Mouse (Mus musculus) bone marrow, adult 2 months (tissue): ENCODE results near the gene Bptf. TPM values are rescaled to one million over a fixed set of nuclear protein-coding genes. Genes with fewer than 3 reads are reported as not detected.
"Not testable (repeated sequence)": the region's sequence is repeated elsewhere in the genome, so short reads cannot be mapped to it uniquely, and the experiment has no call there.

ENCODE experiments used
- H3K27ac ChIP-seq: fragments of 200-500 bp; 2 replicates; pipeline ENCODE4 v1.5.1; 2012; ENCODE audit warnings: low read depth, mild to moderate bottlenecking, control low read depth, inconsistent platforms, low read length; ENCODE audit not compliant: control insufficient read depth, poor library complexity, insufficient read depth
- H3K4me1 ChIP-seq: fragments of 200-500 bp; 2 replicates; pipeline ENCODE4 v1.6.1; 2011; ENCODE audit warnings: low read length; ENCODE audit not compliant: control insufficient read depth, insufficient read depth
- H3K4me3 ChIP-seq: fragments of 200-500 bp; replicated peaks from 2 replicates; pipeline ENCODE3; 2011; ENCODE audit warnings: mild to moderate bottlenecking, low read depth, low read length, control low read depth; ENCODE audit not compliant: control insufficient read depth
- CTCF ChIP-seq: fragments of 200-500 bp; IDR thresholded peaks from 2 replicates; pipeline ENCODE4 v1.5.1; 2011; ENCODE audit warnings: low read length, control low read depth; ENCODE audit not compliant: control insufficient read depth, insufficient read depth
- POLR2A ChIP-seq: fragments of 200-500 bp; IDR thresholded peaks from 2 replicates; pipeline ENCODE4 v1.6.1; 2011; ENCODE audit warnings: low read depth, mild to moderate bottlenecking, control low read depth, low read length, borderline replicate concordance; ENCODE audit not compliant: control insufficient read depth
- WGBS: fragments of 180-500 bp; shearing (Covaris S2); methylation state at CpG from one replicate; pipeline ENCODE4 v1.1.7; 2018; 5-methylcytosine and 5-hydroxymethylcytosine counted together
- polyA plus RNA-seq: library from polyadenylated mRNA; stranded (reverse); fragments of >200 nt; gene quantifications from 2 replicates; pipeline ENCODE4 v1.2.4, GENCODE M21; 2011; ENCODE audit warnings: low replicate concordance; ENCODE audit not compliant: missing spikeins, insufficient read depth, insufficient read length

Gene Bptf
- polyA plus RNA-seq, 1 experiment = 43.4 TPM

- Histone ChIP-seq H3K4me3 (no peak overlapping the region), H3K27ac (no peak overlapping the region), H3K4me1 (no peaks in the 10 kb centered on the region)
- WGBS = 63% methylated on average over 2 of the region's 2 CpGs
- TF ChIP-seq POLR2A (no peak), CTCF (no peak)
Observed at GRCm38 (mm10) chr11:107142382-107142781, 10.5 kb upstream of the Bptf start.

GRCm38 (mm10) chr11:107140756-107141155 lies 8.8 kb upstream of the Bptf start:
- Histone ChIP-seq H3K4me1 (no peaks in the 10 kb centered on the region), H3K27ac (no peak overlapping the region), H3K4me3 (no peak overlapping the region)
- 3% methylated on average over 6 of the region's 6 CpGs for WGBS
- no peak for TF ChIP-seq CTCF
- no peak for TF ChIP-seq POLR2A

GRCm38 (mm10) chr11:107138633-107139032 lies 6.7 kb upstream of the Bptf start:
- Histone ChIP-seq H3K4me1 (no peaks in the 10 kb centered on the region), H3K4me3 (no peak overlapping the region), H3K27ac (no peak overlapping the region)
- 58% methylated on average over 3 of the region's 3 CpGs for WGBS
- TF ChIP-seq CTCF = peak; percentile 32; the same call in 1 of the 2 replicates
- no peak for TF ChIP-seq POLR2A

- H3K27ac ChIP-seq = no peak overlapping the region
- TF ChIP-seq CTCF (no peak), POLR2A (no peak)
- H3K4me1 ChIP-seq = no peaks in the 10 kb centered on the region
- WGBS = 93% methylated on average over 6 of the region's 6 CpGs
- H3K4me3 ChIP-seq = no peak overlapping the region
Observed at GRCm38 (mm10) chr11:107137593-107137992, 5.7 kb upstream of the Bptf start.

GRCm38 (mm10) chr11:107136458-107136857 lies 4.5 kb upstream of the Bptf start:
- H3K4me3 ChIP-seq, H3K27ac ChIP-seq, H3K4me1 ChIP-seq: not testable (repeated sequence)
- WGBS = 90% methylated on average over 10 of the region's 10 CpGs

GRCm38 (mm10) chr11:107135741-107136140 lies 3.8 kb upstream of the Bptf start:
- Histone ChIP-seq H3K27ac (no peak overlapping the region), H3K4me3 (no peak overlapping the region), H3K4me1 (no peaks in the 10 kb centered on the region)
- 66% methylated on average over 3 of the region's 3 CpGs for WGBS
- TF ChIP-seq CTCF = no peak
- no peak for TF ChIP-seq POLR2A

- peak overlapping the region; percentile 57 for H3K4me3 ChIP-seq
- peak overlapping the region; percentile 50; the same call in 1 of the 2 replicates for H3K27ac ChIP-seq
- TF ChIP-seq POLR2A (no peak), CTCF (no peak)
- H3K4me1 ChIP-seq = no peaks in the 10 kb centered on the region
- WGBS = 10% methylated on average over 16 of the region's 16 CpGs
Observed at GRCm38 (mm10) chr11:107132426-107132825, 499 bp upstream of the Bptf start.

GRCm38 (mm10) chr11:107130879-107131748 lies 813 bp downstream of the Bptf start:
- H3K27ac ChIP-seq = peak overlapping the region; percentile 93
- no peaks in the 10 kb centered on the region for H3K4me1 ChIP-seq
- TF ChIP-seq CTCF = no peak
- TF ChIP-seq POLR2A = peak; percentile 42; the same call in 1 of the 2 replicates

More at GRCm38 (mm10) chr11:107130879-107131748, 813 bp downstream of the Bptf start:
- WGBS = 1% methylated on average over 61 of the region's 65 CpGs
- peak overlapping the region; percentile 100 for H3K4me3 ChIP-seq
